Mouse (Mus musculus) C2C12 (cell line): ENCODE results near the gene Dhrs7. TPM values are rescaled to one million over a fixed set of nuclear protein-coding genes. Genes with fewer than 3 reads are reported as not detected.

Source experiments
- polyA plus RNA-seq: library from polyadenylated mRNA; unstranded; fragments of >200 nt; fragmentation: generic; extraction: Trizol; gene quantifications from one replicate; pipeline ENCODE4 v1.2.1, GENCODE M21; 2012; ENCODE audit warnings: missing spikeins

Dhrs7 gene
- polyA plus RNA-seq, 1 experiment, result 22.4 TPM

Other genes starting within 250 kb of the Dhrs7 start
- gene Lrrc9, start 223.0 kb downstream of the Dhrs7 start, polyA plus RNA-seq, result not detected
- gene Pcnx4, start 128.5 kb downstream of the Dhrs7 start, polyA plus RNA-seq, result 4.9 TPM
- not detected for gene Gm4756, start 15.2 kb downstream of the Dhrs7 start, polyA plus RNA-seq
- gene Ppm1a, start 92.5 kb upstream of the Dhrs7 start, polyA plus RNA-seq, result 80.6 TPM